Mouse (Mus musculus): ENCODE measurements around the gene Daam2.

Gene Daam2

GRCm38 (mm10) chr17:49530215-49530614, 33.9 kb downstream of the Daam2 start:
- DNase-seq: peak; percentile 26

GRCm38 (mm10) chr17:49528503-49529205, 35.5 kb downstream of the Daam2 start:
- DNase-seq: no peak

GRCm38 (mm10) chr17:49528033-49528432, 36.1 kb downstream of the Daam2 start:
- DNase-seq: no peak

GRCm38 (mm10) chr17:49526566-49526965, 37.6 kb downstream of the Daam2 start:
- DNase-seq: no peak

- no peak for DNase-seq
Measured at GRCm38 (mm10) chr17:49525911-49526310, 38.2 kb downstream of the Daam2 start.

GRCm38 (mm10) chr17:49524584-49524983, 39.6 kb downstream of the Daam2 start:
- no peak for DNase-seq

- no peak for DNase-seq
Measured at GRCm38 (mm10) chr17:49522435-49522834, 41.7 kb downstream of the Daam2 start.

GRCm38 (mm10) chr17:49522002-49522401, 42.1 kb downstream of the Daam2 start:
- DNase-seq: no peak

- DNase-seq: no peak
Measured at GRCm38 (mm10) chr17:49520674-49521073, 43.5 kb downstream of the Daam2 start.

- no peak for DNase-seq
Measured at GRCm38 (mm10) chr17:49519576-49520247, 44.4 kb downstream of the Daam2 start.

- no peak for DNase-seq
Measured at GRCm38 (mm10) chr17:49517091-49517490, 47.1 kb downstream of the Daam2 start.

GRCm38 (mm10) chr17:49515678-49516077, 48.5 kb downstream of the Daam2 start:
- DNase-seq: no peak

- DNase-seq: no peak
Measured at GRCm38 (mm10) chr17:49515141-49515540, 49.0 kb downstream of the Daam2 start.

GRCm38 (mm10) chr17:49512671-49513085, 51.5 kb downstream of the Daam2 start:
- no peak for DNase-seq

- no peak for DNase-seq
Measured at GRCm38 (mm10) chr17:49509431-49509830, 54.7 kb downstream of the Daam2 start.

GRCm38 (mm10) chr17:49503246-49503900, 60.8 kb downstream of the Daam2 start:
- no peak for DNase-seq

- DNase-seq: no peak
Measured at GRCm38 (mm10) chr17:49500234-49500633, 63.9 kb downstream of the Daam2 start.

GRCm38 (mm10) chr17:49499635-49500034, 64.5 kb downstream of the Daam2 start:
- no peak for DNase-seq

GRCm38 (mm10) chr17:49498169-49498568, 66.0 kb downstream of the Daam2 start:
- no peak for DNase-seq

- no peak for DNase-seq
Measured at GRCm38 (mm10) chr17:49493276-49493675, 70.9 kb downstream of the Daam2 start.

GRCm38 (mm10) chr17:49489098-49489497, 75.0 kb downstream of the Daam2 start:
- DNase-seq: no peak

GRCm38 (mm10) chr17:49484435-49484834, 79.7 kb downstream of the Daam2 start:
- no peak for DNase-seq

- no peak for DNase-seq
Measured at GRCm38 (mm10) chr17:49481876-49482275, 82.3 kb downstream of the Daam2 start.

- no peak for DNase-seq
Measured at GRCm38 (mm10) chr17:49477370-49477769, 86.8 kb downstream of the Daam2 start.
